Mouse (Mus musculus) bone marrow macrophage, adult 2 months (primary cell): ENCODE data around the gene Atad3a.

Experiments
- CTCF ChIP-seq: IDR thresholded peaks from 2 replicates; pipeline ENCODE4 v1.5.1; 2012; ENCODE audit warnings: low read depth, mild to moderate bottlenecking, low read length, moderate library complexity
- POLR2A ChIP-seq: IDR thresholded peaks from 2 replicates; pipeline ENCODE4 v1.6.1; 2012; ENCODE audit warnings: mild to moderate bottlenecking, low read depth, low read length, borderline replicate concordance

DNA sequence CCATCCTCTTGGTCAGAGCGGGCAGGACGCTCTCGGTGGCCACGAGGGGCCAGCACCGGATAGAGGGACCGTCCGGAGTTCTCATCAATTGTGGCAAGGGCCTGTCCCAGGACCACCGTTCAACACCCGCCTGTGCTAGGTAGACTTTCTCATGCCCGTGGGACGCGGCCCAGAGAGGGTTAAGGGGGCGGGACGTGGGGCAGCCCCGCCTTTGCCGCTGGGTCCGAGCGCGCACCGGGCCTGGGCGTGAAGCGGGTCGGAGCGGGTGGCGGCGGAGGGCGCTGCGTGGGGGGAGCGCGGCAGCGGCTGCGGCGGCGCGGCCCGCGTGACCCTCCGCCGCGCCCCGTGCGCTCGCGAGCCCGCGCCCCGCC, 66.8 kb downstream of the Atad3a start, which contains the start of gene Fndc10:
- no peak for TF ChIP-seq POLR2A
- TF ChIP-seq CTCF, result no peak
